Mouse (Mus musculus): ENCODE measurements around the gene Gm10638.

GRCm38 (mm10) chr8:86726959-86727358, 18.5 kb upstream of the Gm10638 start:
- TF ChIP-seq CTCF (IDR thresholded peaks at IDR 0.05; ENCODE audit: low read depth), result no peak
- no peak for TF ChIP-seq EP300 (optimal IDR thresholded peaks at IDR 0.05)

Measured in stomach, postnatal 0 days (tissue).